Mouse (Mus musculus) testis, postnatal 10 days (tissue): ENCODE data around the gene Abr.
A peak's percentile ranks its signal among the peaks of the same experiment; 100 is the strongest.

Experiments
- DNase-seq: peaks from one replicate; pipeline ENCODE4 v3.0.0; 2021; ENCODE audit warnings: low spot score

The Abr gene

DNA sequence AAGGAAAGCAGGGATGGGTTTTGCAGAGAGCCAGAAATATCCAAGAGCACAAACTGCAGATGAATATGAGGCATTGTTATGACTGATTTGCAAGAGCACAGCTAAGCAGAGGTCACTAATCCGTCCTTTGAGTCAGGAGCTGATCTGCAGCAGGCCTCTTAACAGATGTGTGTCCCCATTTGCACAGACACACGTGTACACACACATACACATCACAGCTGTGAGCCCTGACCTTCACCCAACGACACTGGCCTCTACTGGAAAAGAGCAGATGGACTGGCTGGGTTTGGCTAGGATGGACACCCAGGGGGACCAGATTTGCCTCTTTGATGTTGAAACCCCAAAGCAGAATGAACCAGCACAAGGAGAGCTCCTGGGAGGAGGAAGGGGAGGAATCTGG is 52.7 kb downstream of the Abr start:
- DNase-seq, result no peak

DNA sequence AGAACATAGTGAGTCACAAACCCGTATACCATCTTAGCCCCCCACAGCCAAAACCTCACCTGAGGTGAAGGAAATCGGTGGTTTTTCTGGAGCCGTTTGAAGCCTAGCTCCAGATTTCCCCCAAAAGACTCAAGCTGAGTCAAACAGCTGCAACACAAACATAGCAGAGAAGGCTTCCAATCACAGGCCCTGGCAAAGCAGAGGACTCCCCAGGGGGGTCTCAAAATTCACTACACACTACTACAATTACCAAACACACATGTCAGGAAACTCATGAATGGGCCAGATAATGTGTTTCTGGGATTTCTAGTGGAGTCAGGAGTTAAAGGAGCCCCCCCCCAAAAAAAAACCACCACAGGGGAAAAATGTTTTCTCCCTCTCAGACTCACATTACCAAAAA is 56.0 kb downstream of the Abr start:
- DNase-seq, result no peak

DNA sequence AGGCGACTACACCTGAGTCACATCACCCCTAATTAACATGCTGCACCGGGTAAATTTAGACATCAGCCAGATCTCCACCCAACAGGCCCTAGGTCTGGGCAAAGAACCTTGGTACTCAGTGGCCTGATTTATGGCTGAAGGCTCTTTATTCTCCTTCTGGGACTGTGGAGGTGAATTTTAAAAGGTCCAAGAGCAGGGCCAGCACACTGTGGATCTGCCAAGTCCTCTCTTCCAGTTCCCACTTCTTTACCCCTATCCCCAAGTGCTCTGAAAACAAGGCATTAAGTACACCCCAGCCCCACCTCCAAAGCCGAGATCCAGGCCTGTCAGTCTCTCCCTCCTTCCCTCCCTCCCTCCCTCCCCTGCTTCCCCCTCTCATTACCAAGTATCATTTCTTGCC is 59.5 kb downstream of the Abr start:
- DNase-seq, result no peak

DNA sequence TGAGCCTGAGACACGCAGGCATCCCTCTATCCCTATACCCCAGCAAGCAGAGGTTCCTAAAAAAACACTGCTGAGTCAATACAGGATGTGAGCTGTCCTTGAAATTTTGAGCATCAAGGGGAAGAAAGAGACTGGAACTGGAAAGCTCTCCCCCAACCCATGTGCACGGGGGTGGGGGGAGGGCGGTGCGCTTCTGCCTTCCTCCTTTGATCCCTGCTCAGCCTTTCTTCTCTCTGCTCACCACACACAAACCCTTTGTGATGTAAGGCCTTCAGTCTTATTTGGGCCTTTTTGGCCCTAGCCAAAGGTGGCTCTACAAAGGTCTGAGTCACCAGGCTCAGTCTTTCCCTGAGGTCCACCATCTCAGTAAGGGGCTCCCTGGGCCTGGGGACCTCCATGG is 59.9 kb downstream of the Abr start:
- no peak for DNase-seq

DNA sequence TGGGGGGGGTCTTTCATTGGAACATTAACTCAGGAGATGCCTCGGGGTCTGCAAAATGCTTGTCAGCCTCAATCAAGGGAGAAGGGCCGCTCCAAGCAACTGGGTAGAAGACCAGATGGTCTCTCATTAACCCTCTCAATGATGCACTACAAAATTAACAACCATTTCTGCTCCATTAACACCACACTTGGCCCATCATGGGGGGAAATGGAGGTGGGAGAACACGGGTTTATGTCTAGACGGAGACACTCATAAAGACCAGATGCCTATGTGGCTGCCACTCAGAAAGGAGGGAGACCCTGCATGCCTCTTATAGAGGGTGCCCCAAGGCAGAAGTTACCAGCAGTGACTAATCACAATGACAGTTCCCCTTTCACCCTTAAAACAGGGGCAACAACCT is 64.3 kb downstream of the Abr start:
- DNase-seq, result no peak

DNA sequence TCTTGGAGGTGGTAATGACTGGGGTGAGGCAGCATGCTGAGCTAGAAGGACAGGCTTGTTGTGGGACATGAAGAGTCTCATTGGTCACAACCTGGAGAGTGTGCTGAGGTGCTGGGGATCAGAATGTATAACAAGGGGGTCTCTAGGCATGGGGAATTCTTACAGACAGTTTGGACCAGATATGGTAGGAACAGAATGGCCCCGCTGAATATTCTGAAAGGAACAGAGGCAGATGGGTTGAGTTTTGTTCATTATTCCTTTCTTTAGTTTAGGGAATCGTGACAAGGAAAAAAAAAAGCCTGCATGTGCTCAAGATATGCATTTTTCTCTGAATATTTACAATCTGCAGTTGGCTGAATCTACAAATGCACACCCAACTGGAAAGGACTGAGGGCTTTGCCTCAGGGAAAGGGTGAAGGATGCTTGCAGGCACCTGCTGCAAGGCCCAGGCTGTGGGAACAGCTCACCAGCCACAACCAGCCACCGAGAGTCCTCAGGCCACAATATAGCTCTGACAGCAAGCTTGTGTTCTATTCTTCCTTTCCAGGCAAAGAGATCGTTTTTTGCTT is 73.9 kb downstream of the Abr start:
- no peak for DNase-seq

DNA sequence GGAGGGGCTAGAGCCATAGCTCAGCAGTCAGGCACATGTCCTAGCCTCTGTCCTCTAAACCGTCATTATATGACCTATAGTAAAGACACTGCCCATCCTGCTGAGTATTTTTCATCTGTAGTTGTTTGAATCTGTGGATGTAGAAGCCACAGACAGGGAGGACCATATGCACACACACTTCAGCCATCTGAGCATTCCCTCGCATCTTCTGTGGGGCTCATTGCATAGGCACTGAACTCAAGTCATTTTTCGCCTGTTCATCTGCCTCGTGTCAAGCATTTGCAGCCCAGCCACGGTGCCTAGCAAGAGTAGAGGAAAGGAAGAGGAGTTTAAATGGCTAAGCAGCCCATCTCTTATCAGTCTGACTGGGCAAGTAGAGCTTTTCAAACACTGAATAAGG is 74.7 kb downstream of the Abr start:
- no peak for DNase-seq

DNA sequence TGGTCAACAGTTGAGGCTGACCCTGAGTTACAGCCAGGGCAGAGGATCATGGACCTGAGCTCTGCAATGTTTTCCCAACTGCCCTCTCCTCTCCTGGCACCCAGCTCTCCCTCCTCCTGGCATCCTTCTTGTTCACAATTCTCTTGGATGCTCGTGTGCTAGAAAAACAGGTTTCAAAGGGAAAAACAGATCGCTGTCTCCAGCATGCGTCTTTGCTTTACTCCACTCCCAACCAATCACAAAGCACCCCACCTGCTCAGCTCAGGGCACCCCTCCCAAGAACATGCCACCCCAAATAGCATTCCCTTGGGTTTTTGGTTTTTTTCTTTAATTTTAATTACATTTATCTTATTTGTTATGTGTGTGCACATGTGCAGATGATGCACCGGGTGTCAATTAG is 75.7 kb downstream of the Abr start:
- no peak for DNase-seq

DNA sequence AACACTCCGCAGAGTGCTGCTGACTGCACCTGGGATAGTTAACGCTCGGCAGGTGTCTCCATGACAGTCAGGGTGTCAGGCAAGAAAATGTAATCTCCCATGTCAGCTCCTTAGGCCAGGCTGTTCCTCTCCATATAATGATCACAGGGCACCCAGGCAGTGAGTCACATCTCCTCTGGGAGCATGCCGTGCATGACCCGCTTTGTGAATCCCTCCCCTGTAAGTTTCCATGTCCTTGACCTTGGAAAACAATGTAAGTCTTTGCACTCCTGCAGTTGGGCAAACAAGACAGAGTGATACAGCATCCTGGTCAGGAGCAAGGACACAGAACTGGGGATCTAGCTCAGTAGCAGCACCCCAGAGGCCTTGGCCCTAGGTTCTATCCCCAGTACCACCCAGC is 78.8 kb downstream of the Abr start:
- no peak for DNase-seq

DNA sequence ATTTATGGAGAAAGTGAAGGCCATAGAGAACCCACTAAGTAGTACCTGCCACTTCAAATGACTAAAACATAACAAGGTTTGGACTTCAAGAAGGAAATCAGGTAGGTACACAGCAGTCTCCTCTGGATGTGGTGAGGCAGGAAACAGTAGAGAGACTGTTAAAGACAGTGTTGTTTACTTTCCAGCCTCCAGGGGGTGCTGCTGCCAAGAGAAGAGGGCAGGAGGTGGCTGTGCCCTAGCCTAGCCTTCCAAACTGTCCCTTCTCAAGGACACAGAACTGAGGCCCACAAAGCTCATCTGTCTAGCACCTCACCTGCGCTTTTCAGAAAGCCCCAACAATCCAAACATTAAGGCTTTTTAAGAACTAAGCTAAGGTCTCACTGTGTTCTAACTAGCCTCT is 81.1 kb downstream of the Abr start:
- peak; percentile 90 for DNase-seq

DNA sequence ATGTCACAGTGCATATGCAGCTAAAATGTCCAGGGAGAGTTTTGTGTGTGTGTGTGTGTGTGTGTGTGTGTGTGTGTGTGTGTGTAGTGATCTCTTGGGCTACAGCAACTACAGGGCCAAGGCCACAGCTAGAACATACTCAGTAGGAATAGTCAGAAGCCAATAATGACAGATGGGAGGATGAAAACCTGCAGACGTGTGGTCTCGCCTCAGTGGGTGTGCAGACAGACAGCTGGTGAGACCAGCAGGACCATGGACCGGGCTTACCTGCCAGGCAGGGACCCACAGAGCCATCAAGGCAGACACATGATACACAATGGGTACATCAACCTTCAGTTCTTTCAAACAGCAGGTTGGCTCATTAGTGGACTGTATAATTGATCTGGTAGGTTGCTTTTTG is 84.7 kb downstream of the Abr start:
- no peak for DNase-seq

DNA sequence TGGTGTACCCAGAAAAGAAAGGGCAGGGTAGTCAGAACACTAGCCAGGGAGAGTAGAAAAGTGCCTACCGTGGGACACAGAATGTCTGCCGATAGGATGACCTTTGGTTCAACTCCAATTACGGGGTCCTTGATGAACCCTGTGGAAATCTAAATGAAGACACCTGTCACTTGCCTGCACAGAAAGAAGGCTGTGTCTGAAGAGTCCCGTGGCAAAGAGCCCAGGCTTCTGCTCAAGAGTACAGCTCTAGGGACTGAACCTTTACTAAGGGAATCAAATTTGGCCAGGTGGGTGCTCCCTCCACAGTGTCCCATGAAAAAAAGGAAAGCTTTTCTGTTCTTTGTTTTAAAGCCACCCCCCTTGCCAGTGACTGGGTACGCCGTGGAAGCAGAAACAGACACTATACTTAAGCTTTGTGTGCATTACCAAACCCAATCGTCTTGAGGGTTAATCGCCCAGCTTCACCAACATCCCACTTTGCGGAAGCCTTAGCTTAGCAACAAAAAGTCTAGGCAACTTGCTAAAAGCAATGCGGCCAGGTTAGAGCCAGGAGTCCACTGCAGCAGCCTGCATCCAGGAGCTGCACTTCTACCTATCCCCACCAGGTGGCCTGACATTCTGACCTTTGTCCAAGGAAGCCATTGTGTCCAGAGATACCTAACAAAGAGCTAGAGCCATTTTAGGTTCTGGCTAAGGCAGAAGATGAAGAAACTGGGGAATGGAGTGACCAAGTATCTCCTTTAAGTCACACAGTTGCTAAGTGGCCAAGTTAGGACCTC is 85.3 kb downstream of the Abr start:
- DNase-seq, result peak; percentile 63

DNA sequence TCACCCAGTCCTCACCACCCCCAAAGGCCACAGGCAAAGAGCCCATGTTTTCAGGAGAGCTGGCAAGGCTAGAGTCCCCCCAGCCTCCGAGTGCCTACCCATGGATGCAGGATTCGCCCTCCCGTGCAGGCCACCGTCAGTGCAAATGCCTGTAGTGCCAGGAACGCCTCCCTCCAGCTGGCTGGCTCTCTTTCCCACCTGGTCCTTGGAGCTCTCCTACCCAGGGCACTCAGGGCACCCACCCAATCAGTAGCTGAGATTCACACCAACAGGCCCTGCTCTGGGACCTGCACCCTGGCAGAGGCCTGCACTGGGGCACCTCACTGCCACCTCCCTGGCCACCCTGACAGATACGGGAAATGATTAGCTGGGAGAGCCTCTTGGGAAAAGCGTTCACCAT is 90.1 kb downstream of the Abr start:
- DNase-seq, result no peak

DNA sequence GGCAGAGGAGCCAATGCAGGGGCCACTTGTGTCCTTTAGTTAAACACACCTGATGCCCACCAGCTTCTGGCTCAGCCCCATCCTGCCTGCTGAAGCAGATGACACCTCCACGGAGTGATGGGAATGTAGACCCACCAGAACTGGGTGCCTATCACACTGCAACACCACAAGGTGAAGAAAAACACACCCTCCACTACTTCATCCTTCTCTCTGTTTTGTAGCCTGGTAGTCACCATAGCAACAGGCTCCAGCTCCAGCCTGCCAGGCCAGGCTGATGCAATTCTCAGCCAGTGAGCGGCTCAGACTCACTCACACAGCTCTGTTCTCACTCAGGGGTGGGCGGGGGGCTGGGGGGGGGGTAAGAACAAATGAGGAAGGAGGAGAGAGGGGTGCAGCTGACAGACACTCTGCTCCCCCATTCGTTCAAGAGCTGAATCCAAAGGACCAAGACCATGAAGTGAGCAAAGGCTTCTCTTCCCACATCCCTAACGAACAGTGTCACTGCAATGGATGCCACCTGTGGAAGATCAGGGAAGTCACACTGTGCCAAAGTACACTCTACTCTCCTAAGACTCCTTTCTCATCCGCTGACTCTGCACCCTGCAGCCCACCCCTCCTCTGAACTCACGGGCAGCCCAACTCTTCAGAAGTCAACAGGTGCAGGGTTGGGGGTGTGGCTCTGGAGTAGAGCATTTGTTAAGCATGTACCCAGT is 91.0 kb downstream of the Abr start:
- no peak for DNase-seq

DNA sequence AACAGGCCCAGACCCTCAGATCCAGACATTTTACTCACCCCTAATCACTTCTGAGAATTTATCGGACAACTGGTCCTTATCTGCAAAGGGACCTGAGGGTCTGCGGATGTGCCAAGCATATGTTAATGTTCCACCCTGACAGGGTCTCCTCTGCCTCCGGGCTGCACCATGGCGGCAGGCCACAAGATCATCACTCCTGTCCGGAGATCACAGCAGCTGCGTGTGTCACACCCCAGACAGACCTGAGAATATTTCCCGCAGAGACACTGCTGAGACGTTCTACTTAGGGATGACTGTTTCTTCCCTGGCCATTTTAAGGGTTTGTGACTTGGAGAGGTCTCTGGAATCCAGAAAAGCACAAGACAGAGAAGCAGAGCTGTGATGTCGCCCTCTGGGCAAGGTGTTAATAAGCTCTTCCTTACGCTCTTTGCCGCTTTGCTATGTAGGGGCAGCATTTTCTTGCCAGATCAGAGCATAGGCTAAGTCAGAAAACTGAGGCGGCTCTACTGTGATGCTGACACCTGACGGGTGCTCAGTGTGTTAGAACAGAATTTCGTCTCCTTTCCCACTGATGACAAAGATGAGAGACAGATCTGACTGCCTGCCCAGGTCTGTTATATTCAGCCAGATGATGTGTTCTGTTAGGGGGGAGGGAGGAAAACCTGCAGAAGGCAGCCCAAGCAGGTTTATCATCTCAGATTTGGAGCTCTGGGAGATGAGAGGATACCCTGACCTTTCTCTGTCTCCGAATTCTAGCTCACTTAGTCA is 91.8 kb downstream of the Abr start:
- no peak for DNase-seq

DNA sequence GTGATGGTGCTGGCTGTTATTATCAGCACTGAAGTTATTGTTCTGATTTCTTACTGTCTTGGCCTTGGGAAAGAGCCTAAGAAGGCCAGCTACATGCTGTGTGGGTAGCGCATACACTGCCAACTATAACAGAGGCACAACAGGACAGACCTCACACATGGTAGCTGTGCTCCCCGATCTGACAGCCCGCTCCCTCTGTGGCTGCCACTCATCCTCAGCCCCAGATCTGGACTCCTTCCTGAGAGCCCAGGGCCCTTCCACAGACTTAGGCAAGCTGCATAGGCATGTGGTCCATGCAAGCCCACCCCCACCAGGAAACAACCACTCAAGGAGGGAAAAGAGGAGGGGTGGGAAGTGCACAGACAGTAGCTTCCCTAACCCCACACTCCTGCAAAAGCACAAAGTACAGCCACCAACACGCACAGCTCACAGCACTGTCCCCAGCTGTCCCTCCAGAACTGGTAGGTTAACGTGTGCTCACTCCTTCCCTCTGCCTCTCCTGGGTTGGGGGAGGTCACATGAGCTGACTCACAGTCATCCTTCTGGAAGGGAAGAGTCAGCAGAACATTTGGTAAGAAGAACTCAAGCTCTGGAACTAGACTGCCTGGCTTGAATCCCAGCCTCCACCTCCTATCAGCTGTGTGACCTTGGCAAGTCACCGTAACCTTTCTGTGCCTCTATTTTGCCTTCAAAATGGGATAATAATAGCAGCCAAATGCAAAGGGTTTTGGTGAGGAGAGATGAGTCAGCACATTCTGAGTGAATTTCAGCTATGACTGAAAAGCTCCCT is 92.6 kb downstream of the Abr start:
- peak; percentile 62 for DNase-seq

DNA sequence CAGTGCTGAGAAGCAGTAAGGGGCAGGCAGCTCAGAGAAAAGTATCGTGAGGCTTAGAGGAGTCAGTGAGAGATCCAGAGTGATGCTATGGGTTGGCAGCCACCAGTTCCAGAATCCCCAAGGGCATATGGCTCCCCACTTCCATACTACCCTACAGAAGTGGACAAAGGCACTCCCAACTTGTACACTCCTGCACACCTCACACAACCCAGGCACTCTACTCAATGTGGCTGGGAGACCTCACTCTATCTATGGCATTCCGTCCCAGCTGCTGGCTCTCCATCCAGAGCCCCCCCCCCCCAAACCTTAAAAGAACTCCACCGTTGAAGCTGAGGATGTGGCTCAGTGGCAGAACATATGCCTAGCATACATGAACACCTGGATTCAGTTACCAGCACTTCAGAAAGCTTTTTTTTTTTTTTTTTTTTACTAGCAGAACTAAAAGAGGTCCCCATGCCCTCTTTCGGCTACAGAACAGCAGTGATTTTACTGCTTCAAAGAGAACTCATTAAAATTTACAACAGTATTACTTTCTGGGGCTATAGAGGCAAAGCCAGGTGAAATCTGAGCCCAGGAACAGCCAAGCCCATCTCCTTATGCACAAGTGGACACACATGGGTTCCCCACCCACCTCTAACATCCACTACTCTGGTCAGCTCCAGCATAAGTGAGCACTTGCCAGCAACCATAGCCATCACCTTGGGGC is 96.3 kb downstream of the Abr start:
- no peak for DNase-seq

DNA sequence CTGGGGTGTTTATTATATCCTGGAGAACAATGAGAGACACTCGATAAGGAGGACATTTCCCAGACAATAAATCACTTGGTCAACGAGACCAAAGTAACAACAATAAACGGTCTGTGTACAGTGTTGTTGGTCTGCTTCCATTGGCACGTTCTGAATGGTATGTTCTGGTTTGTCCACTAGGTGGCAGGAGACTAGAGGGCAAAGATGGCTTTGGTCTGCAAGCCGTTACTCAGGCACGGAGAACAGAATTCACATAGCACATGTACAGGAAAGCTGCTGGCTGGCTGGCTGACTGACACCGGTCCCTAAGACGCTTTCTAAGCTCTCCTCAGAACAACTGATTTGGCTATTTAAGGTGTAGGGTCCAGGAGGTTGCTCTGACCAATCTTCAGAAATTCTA is 97.2 kb downstream of the Abr start:
- peak; percentile 65 for DNase-seq

DNA sequence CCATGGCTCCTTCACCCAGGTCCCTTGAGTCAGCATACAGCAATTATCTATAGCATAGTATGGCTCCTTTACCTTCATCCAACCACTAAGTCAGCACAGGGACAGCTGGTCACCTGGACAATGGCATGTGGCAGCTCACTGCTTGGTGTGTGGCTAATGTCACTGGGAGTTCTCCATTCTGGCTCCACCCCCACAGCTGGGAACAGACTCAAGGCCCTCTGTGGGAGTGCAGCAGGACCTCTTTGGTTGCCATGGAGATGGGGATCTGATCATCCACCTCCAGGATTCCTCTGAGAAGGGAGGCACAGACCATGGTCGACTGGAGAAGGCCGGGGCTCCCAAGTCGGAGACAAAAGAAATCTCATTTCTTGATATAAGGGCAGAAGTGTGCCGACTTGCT is 98.8 kb downstream of the Abr start:
- DNase-seq, result peak; percentile 79

DNA sequence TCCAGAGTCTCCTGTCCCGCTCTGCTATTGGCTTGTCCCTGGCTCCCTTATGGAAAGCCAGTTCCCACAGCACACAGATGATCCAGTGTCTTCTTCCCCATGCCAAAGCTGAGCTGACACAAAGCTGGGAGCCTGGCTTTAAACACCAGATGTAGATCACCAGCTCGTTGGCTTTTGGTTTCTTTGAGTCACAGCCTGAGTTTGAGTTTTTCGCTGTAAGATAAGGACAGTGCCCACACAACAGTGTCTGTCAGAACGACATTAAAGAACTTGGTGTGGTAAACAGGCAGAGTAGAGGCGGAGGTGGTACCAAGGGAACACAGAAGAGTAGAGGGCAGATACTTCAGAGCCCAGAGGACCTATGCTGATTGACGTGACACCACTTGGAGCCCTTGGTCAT is 101.2 kb downstream of the Abr start:
- DNase-seq, result no peak

DNA sequence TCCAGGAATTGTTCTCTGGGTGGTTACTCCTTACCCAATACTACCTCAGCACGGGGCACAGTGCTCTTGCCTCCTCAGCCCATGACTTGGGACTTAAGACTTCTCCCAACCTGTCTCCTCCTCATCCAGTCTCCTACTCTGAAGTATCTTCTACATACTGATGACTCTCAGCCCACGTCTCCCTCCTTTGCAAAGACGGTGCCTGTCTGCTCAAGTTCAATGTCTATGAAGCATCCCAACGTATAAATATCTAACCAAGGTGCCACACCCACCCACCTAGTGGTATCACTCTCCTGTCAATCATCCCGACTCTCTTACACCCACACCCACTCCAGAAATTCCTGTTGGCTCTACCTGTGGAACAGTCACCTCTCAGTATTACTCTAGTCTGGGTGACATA is 103.5 kb downstream of the Abr start:
- no peak for DNase-seq
